Mouse (Mus musculus) limb, embryonic 14.5 days (tissue): ENCODE results near the gene Klf16. TPM values are rescaled to one million over a fixed set of nuclear protein-coding genes. Genes with fewer than 3 reads are reported as not detected.

Experiments
- ATAC-seq: fragments of 200-750 bp; cut with Nextera tagmentation; 2 replicates; pipeline ENCODE4 v1.8.0; 2017; ENCODE audit warnings: low read depth, moderate number of reproducible peaks, moderate TSS enrichment; ENCODE audit not compliant: low FRiP score
- DNase-seq: peaks from one replicate; pipeline ENCODE4 v3.0.0-alpha.2; 2015; ENCODE audit warnings: low spot score
- H3K27ac ChIP-seq: fragments of 300-500 bp; sonication (generic); replicated peaks from 2 replicates; pipeline ENCODE4 v1.5.1; 2014; ENCODE audit warnings: low read depth, mild to moderate bottlenecking, low read length, moderate library complexity, mixed read lengths
- H3K27me3 ChIP-seq: fragments of 300-500 bp; sonication (generic); 2 replicates; pipeline ENCODE4 v1.6.1; 2014; ENCODE audit warnings: low read length, mixed read lengths; ENCODE audit not compliant: control insufficient read depth, insufficient read depth
- H3K36me3 ChIP-seq: fragments of 300-500 bp; sonication (generic); 2 replicates; pipeline ENCODE4 v1.6.1; 2014; ENCODE audit warnings: mild to moderate bottlenecking, low read length, moderate library complexity, mixed read lengths; ENCODE audit not compliant: control insufficient read depth, insufficient read depth
- H3K4me1 ChIP-seq: fragments of 300-500 bp; sonication (generic); 2 replicates; pipeline ENCODE4 v1.6.1; 2014; ENCODE audit warnings: antibody characterized with exemption, low read length, mixed read lengths; ENCODE audit not compliant: control insufficient read depth, insufficient read depth
- H3K4me2 ChIP-seq: fragments of 300-500 bp; sonication (generic); replicated peaks from 2 replicates; pipeline ENCODE4 v1.6.1; 2014; ENCODE audit warnings: low read depth, mild to moderate bottlenecking, low read length, moderate library complexity; ENCODE audit not compliant: severe bottlenecking
- H3K4me3 ChIP-seq: fragments of 300-500 bp; sonication (generic); replicated peaks from 2 replicates; pipeline ENCODE4 v1.5.1; 2014; ENCODE audit warnings: low read length
- H3K9ac ChIP-seq: fragments of 300-500 bp; sonication (generic); 2 replicates; pipeline ENCODE4 v1.6.1; 2014; ENCODE audit warnings: mild to moderate bottlenecking, low read depth, low read length, moderate library complexity; ENCODE audit not compliant: severe bottlenecking
- H3K9me3 ChIP-seq: fragments of 300-500 bp; sonication (generic); 2 replicates; pipeline ENCODE4 v1.6.1; 2016; ENCODE audit warnings: low read length; ENCODE audit not compliant: control insufficient read depth
- POLR2A ChIP-seq: fragments of 200-500 bp; IDR thresholded peaks from 2 replicates; pipeline ENCODE4 v1.8.0; 2012; ENCODE audit warnings: inconsistent platforms, mild to moderate bottlenecking, moderate library complexity, borderline replicate concordance; ENCODE audit not compliant: insufficient read depth, insufficient read length; ENCODE audit errors: extremely low read depth
- WGBS: fragments of 180-500 bp; shearing (Covaris S2); extraction: QIAGEN DNeasy Blood & Tissue Kit; methylation state at CpG from one replicate; pipeline ENCODE4 v1.1.7; 2014; 5-methylcytosine and 5-hydroxymethylcytosine counted together
- polyA plus RNA-seq, 2 experiments: library from polyadenylated mRNA; depleted of rRNA in 1 of 2; stranded (reverse) in 1 of 2; unstranded in 1 of 2; fragments of >200 nt; fragmentation: Nextera tagmentation in 1 of 2; extraction: Ambion mirVana in 1 of 2; gene quantifications; 2 replicates each; pipeline versions ENCODE4 v1.2.1 to v1.2.3; 2012 to 2014

The Klf16 gene
- polyA plus RNA-seq, 2 experiments = 11.0 to 18.9 TPM

DNA sequence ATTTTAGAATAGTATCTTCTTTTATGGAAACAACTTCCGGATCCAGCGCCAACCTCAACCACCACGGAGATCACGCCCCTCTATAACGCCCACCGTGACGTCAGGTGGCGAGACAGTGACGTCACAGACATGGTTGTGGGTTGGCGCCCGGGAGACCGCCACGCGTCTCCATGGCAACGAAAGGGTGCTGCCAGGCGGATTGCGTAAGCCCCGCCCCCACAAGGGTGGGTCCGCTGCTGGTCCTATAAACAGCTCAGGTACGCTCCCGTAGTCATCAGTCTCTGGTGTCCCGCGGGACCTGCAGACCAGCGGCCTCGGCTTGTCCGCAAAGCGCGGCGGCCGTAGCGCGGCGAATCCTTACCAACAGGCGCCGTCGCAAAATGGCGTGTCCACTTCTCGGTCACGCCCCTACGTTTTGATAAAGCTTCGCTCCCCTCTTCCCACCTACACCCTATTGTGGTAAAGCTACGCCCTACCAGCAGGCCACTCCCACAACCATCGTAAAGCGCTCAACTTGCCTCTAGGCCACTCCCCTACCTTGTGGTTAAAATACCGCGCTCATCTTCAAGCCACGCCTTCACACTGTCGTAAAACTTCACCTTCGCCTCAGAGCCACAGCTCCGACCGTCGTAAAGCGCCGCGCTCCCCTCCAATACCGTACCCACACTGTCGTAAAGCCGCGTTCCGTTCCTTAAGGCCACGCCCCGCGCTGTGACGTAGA lies 45.0 kb upstream of the Klf16 start:
- under 1% methylated on average over 64 of the region's 64 CpGs for WGBS
- Histone ChIP-seq H3K27me3 (no peaks in the 10 kb centered on the region), H3K4me3 (peak overlapping the region; percentile 85), H3K9ac (peak overlapping the region; percentile 85), H3K4me1 (peaks cover 13% of the 10 kb centered on the region), H3K36me3 (no peaks in the 10 kb centered on the region), H3K4me2 (peak overlapping the region; percentile 94), H3K27ac (peak overlapping the region; percentile 86), H3K9me3 (no peaks in the 10 kb centered on the region)
- peak; percentile 100 for DNase-seq
- ATAC-seq = peak; percentile 96
- TF ChIP-seq POLR2A = no peak

DNA sequence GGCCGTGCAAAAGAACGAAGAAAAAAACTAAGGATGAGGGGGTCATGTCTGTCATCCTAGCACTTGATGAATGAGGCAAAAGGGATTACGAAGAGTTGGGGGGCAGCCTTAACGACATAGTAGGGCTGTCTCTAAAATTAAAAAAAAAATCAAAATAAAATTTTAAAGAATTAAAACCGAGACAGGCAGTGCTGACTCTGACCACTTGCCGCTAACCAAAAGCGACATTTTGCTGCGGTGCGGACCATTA lies 44.5 kb upstream of the Klf16 start:
- Histone ChIP-seq H3K9me3 (no peaks in the 10 kb centered on the region), H3K4me1 (peaks cover 13% of the 10 kb centered on the region), H3K36me3 (0 out of 2 replicates have a peak, but pooled peaks cover under 1% of the 10 kb centered on the region), H3K27ac (peak overlapping the region; percentile 86; the same call in 1 of the 2 replicates), H3K9ac (peak overlapping the region; percentile 50), H3K4me2 (peak overlapping the region; percentile 72), H3K27me3 (no peaks in the 10 kb centered on the region), H3K4me3 (peak overlapping the region; percentile 85)
- WGBS = 2% methylated on average over 9 of the region's 9 CpGs
- ATAC-seq (no peak), DNase-seq (no peak)
- TF ChIP-seq POLR2A = no peak

DNA sequence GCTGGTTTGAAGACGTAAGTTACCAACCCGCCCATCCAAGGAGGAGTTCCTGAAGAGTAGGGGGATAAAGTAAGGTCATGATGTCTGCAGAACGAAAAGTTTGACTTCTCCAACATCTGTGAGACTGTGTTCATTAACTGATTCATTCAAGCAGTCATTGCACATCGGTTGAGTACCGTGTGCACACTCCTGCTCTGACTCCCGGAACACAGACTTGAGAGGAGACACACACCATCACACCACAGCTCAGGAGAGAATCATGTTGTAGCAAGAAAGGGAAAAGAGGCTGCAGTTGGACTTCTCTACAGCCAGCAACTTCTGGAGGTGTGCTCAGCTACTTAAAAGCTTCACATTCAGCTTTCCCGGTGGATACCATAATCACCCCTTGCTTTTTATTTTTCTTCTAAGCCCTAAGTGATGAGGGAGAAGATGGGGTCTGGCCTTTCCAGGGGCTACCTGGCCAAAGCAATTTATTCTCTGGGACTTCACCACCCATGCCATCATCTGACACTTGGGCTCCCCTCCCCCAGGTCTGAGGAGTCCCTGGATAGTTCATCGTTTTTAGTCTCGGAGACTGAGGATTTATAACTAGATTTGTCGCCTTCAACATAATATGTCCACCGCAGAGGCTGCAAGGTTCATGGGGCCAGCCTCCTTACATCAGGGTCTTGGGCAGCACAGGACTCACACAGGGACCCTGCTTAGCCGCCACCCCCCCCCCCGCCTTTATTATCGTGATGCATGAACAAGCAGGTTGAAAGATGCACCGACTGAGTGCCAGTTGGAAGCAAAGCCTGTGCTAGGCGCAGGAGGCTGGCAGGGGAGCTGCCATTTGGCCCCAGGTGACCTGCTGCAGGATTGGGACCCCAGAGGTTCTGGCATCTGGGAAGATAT lies 43.9 kb upstream of the Klf16 start:
- peaks cover 13% of the 10 kb centered on the region for H3K4me1 ChIP-seq
- ATAC-seq = no peak
- TF ChIP-seq POLR2A = no peak
- no peaks in the 10 kb centered on the region for H3K27me3 ChIP-seq
- WGBS = 54% methylated on average over 16 of the region's 16 CpGs
- H3K9ac ChIP-seq = peak overlapping the region; percentile 50
- H3K36me3 ChIP-seq = 0 out of 2 replicates have a peak, but pooled peaks cover 4% of the 10 kb centered on the region
- peak overlapping the region; percentile 72 for H3K4me2 ChIP-seq
- DNase-seq = no peak
- peak overlapping the region; percentile 86; the same call in 1 of the 2 replicates for H3K27ac ChIP-seq
- peak overlapping the region; percentile 85 for H3K4me3 ChIP-seq
- H3K9me3 ChIP-seq = no peaks in the 10 kb centered on the region

DNA sequence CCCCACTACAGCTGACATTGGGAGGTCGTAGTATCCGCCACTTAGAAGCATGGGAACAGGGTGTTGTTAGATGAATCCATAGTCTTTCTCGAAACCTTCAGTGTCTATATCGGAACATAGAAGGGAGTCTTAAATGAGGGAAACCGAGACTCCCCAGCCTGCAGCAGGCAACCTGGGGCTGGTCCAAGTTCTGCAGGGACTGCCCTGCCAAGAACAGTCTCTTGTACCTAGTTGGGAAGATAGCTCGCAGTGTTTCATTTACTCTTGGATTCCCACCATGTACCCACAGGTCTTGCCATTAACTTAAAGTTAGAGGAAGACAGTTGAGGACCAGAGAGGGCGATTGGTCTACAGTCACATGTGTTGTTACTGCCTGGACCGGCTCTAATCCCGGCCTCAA lies 43.2 kb upstream of the Klf16 start:
- DNase-seq (no peak), ATAC-seq (no peak)
- H3K4me3 ChIP-seq = no peak overlapping the region
- H3K4me1 ChIP-seq = peaks cover 13% of the 10 kb centered on the region
- H3K27ac ChIP-seq = no peak overlapping the region
- H3K4me2 ChIP-seq = no peak overlapping the region
- H3K27me3 ChIP-seq = no peaks in the 10 kb centered on the region
- WGBS = 85% methylated on average over 9 of the region's 9 CpGs
- peaks cover 11% of the 10 kb centered on the region; the same call in 1 of the 2 replicates for H3K36me3 ChIP-seq
- TF ChIP-seq POLR2A = no peak
- H3K9ac ChIP-seq = no peak overlapping the region
- no peaks in the 10 kb centered on the region for H3K9me3 ChIP-seq

DNA sequence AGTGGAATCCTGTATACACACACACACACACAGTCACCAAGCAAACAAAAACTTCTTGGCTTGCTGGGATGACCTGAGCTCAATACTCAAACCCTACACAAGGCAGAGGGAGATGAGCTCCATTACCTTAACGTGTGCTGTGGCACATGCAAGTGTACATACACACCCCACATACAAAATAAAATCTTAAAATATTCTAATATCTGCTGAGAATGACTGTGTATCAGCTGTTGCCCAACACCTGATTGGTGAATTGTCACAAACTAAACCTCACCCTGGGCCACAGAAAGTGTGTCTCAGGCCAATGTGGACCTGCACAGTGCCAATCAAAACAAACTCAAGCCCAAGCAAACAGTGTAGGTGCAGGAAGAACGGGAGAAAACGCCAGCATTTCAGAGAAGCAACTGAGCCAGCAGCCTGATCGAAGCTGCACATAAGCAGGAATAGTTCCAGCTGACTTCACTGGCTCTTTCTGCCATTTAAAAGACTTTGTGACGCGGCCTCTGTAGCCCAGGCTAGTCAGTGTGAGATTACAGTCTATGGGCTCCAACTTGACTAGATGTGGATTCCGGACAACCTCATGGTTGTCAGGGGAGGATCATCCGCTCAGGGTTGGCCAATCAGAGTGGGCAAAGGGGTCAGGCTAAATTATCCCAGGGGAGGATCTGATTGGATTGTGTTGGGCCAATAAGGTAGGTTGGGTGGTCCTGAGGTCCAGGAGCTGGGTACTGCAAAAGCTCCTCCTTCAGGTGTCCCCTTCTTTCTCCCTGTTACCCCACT lies 42.5 kb upstream of the Klf16 start:
- Histone ChIP-seq H3K9me3 (no peaks in the 10 kb centered on the region), H3K36me3 (peaks cover 18% of the 10 kb centered on the region), H3K4me3 (no peak overlapping the region), H3K27ac (no peak overlapping the region), H3K4me2 (no peak overlapping the region), H3K4me1 (peaks cover 13% of the 10 kb centered on the region), H3K9ac (no peak overlapping the region), H3K27me3 (no peaks in the 10 kb centered on the region)
- DNase-seq = peak; percentile 9
- WGBS = 30% methylated on average over 8 of the region's 8 CpGs
- no peak for TF ChIP-seq POLR2A
- no peak for ATAC-seq
